9 mouse cellular contexts compared by ENCODE assay signal in the genomic region with DNA sequence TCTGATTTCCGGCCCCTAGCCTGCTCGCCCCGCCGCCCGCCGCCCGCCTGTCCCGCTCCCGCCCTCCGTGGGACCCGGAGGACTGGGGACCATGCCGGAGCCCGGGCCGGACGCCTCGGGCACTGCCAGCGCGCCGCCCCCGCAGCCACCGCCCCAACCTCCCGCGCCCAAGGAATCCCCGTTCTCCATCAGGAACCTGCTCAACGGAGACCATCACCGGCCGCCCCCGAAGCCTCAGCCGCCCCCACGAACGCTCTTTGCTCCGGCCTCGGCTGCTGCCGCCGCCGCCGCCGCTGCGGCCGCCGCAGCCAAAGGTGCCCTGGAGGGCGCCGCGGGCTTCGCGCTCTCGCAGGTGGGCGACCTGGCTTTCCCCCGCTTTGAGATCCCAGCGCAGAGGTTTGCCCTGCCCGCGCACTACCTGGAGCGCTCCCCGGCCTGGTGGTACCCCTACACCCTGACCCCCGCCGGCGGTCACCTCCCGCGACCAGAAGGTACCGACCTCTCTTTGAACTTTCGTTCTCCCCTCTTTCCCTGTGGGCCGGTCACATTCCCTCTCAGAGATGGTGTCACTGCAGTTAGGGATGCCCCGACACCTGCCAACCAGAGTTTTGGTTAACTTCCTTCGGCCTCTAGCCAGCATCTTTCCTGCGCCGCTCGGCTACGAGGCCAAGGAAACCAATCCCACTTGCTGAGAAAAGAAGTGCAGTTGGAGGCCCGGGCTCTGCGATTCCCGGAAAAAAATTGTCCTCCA. TPM values are rescaled to one million over a fixed set of nuclear protein-coding genes. Genes with fewer than 3 reads are reported as not detected.
DNase-seq lines count a peak whose midpoint lies in the region; ATAC-seq and TF ChIP-seq lines count a peak whose summit lies in the region.
"Had no signal": no experiment of that assay in that cellular context is flagged by ENCODE, and none has a peak within 500 bp of the region (broad histone marks: within the 10 kb centered on the region; RNA-seq: fewer than 3 reads in every experiment).

No protein-coding gene starts in this region.

- H3K27ac ChIP-seq in lung, embryonic 14.5 days (ENCODE audit: low read depth) = no peak overlapping the region
- no peak overlapping the region for H3K27ac ChIP-seq in forebrain, embryonic 14.5 days (ENCODE audit: low read depth, low read length)
- H3K27ac ChIP-seq in limb, embryonic 13.5 days = no peak overlapping the region

- H3K4me2 ChIP-seq in lung, embryonic 14.5 days = peak overlapping the region; percentile 68
- H3K4me2 ChIP-seq in forebrain, embryonic 14.5 days (ENCODE audit: low read length) = peak overlapping the region; percentile 53
- peak overlapping the region; percentile 68 for H3K4me2 ChIP-seq in limb, embryonic 13.5 days (replicated peaks)

- no peak for DNase-seq in lung, embryonic 14.5 days
- no peak for DNase-seq in lung, postnatal 4 days
- DNase-seq in forebrain, embryonic 14.5 days (ENCODE audit: low spot score) = no peak
- DNase-seq in splenic B cell, adult 2 months (ENCODE audit: low read depth, low spot score) = peak; percentile 20
- no peak for DNase-seq in layer of hippocampus, postnatal 10 days (ENCODE audit: low spot score in 2 of 2)
- no peak for DNase-seq in thymus, postnatal 4 days
- DNase-seq in layer of hippocampus, adult 8-10 months (ENCODE audit: low spot score in 2 of 2) = no peak

- H3K9ac ChIP-seq in lung, embryonic 14.5 days = 0 out of 2 replicates have a peak overlapping the region, but pooled peaks have one; percentile 13
- H3K9ac ChIP-seq in forebrain, embryonic 14.5 days (ENCODE audit: low read length) = no peak overlapping the region
- H3K9ac ChIP-seq in limb, embryonic 13.5 days = peak overlapping the region; percentile 51

- peaks cover 7% of the 10 kb centered on the region; the same call in 1 of the 2 replicates for H3K4me1 ChIP-seq in lung, embryonic 14.5 days (ENCODE audit: insufficient read depth)
- peaks cover 6% of the 10 kb centered on the region; the same call in 1 of the 2 replicates for H3K4me1 ChIP-seq in forebrain, embryonic 14.5 days (ENCODE audit: control insufficient read depth, insufficient read depth, low read length)
- H3K4me1 ChIP-seq in limb, embryonic 13.5 days = peaks cover 29% of the 10 kb centered on the region

- H3K27me3 ChIP-seq in lung, embryonic 14.5 days (ENCODE audit: insufficient read depth, low read length) = peaks cover 97% of the 10 kb centered on the region
- peaks cover 96% of the 10 kb centered on the region for H3K27me3 ChIP-seq in forebrain, embryonic 14.5 days (replicated peaks; ENCODE audit: control insufficient read depth, insufficient read depth, low read length)
- peaks cover 98% of the 10 kb centered on the region for H3K27me3 ChIP-seq in limb, embryonic 13.5 days
- peaks cover 11% of the 10 kb centered on the region; the same call in 1 of the 2 replicates for H3K27me3 ChIP-seq in splenic B cell, adult 2 months (ENCODE audit: control insufficient read depth, insufficient read depth, low read length, poor library complexity, severe bottlenecking)

- no peaks in the 10 kb centered on the region for H3K36me3 ChIP-seq in lung, embryonic 14.5 days (ENCODE audit: insufficient read depth)
- no peaks in the 10 kb centered on the region for H3K36me3 ChIP-seq in forebrain, embryonic 14.5 days (ENCODE audit: control insufficient read depth, insufficient read depth, low read length)
- no peaks in the 10 kb centered on the region for H3K36me3 ChIP-seq in limb, embryonic 13.5 days
- H3K36me3 ChIP-seq in splenic B cell, adult 2 months (ENCODE audit: control insufficient read depth, insufficient read depth, low read length, poor library complexity, severe bottlenecking) = no peaks in the 10 kb centered on the region

- ATAC-seq in lung, embryonic 14.5 days (ENCODE audit: insufficient read depth) = no peak
- ATAC-seq in forebrain, embryonic 14.5 days = no peak
- ATAC-seq in limb, embryonic 13.5 days (ENCODE audit: low FRiP score, low read depth) = no peak

- WGBS in lung, embryonic 14.5 days = under 1% methylated on average over 60 of the region's 71 CpGs
- 2% methylated on average over 46 of the region's 71 CpGs for WGBS in forebrain, embryonic 14.5 days
- WGBS in limb, embryonic 13.5 days = under 1% methylated on average over 63 of the region's 71 CpGs

- H3K9me3 ChIP-seq in lung, embryonic 14.5 days (ENCODE audit: low read depth, low read length) = no peaks in the 10 kb centered on the region
- no peaks in the 10 kb centered on the region for H3K9me3 ChIP-seq in forebrain, embryonic 14.5 days (replicated peaks; ENCODE audit: control insufficient read depth, low read length)
- H3K9me3 ChIP-seq in limb, embryonic 13.5 days = no peaks in the 10 kb centered on the region

- peak overlapping the region; percentile 38 for H3K4me3 ChIP-seq in lung, embryonic 14.5 days (ENCODE audit: low read depth, low read length)
- H3K4me3 ChIP-seq in forebrain, embryonic 14.5 days (ENCODE audit: low read depth, low read length) = peak overlapping the region; percentile 24
- peak overlapping the region; percentile 41 for H3K4me3 ChIP-seq in limb, embryonic 13.5 days

- no peak for TF ChIP-seq CTCF in lung, embryonic 14.5 days (IDR thresholded peaks at IDR 0.05; ENCODE audit: low read depth)

RNA-seq across cellular contexts. Expression of gene Hmx3, which starts 0.4 kb away (rescaled TPM):
- not detected in 2 replicates for polyA plus RNA-seq in lung, embryonic 14.5 days (2014; fragmentation: Nextera tagmentation; extraction: Ambion mirVana)
- polyA plus RNA-seq in forebrain, embryonic 14.5 days (2014; fragmentation: Nextera tagmentation; extraction: Ambion mirVana) = 0.49 and 0.51 TPM in 2 replicates
- not detected in 2 replicates for polyA plus RNA-seq in limb, embryonic 13.5 days (2015; fragmentation: Nextera tagmentation; extraction: Ambion mirVana)
- total RNA-seq in layer of hippocampus, postnatal 10 days (2021) = not detected
- total RNA-seq in layer of hippocampus, adult 8-10 months (2022) = not detected
- total RNA-seq: liver, adult 2 months had no signal
- polyA plus RNA-seq: liver, adult 2 months had no signal

RNA-seq across cellular contexts. Expression of gene Hmx2, which starts 5.5 kb away (rescaled TPM):
- polyA plus RNA-seq in lung, embryonic 14.5 days (2014; fragmentation: Nextera tagmentation; extraction: Ambion mirVana) = not detected in 2 replicates
- polyA plus RNA-seq in forebrain, embryonic 14.5 days (2014; fragmentation: Nextera tagmentation; extraction: Ambion mirVana) = 0.64 and 1.1 TPM in 2 replicates
- not detected in 2 replicates for polyA plus RNA-seq in limb, embryonic 13.5 days (2015; fragmentation: Nextera tagmentation; extraction: Ambion mirVana)
- not detected for total RNA-seq in layer of hippocampus, postnatal 10 days (2021)
- total RNA-seq in layer of hippocampus, adult 8-10 months (2022) = not detected
- total RNA-seq: liver, adult 2 months had no signal
- polyA plus RNA-seq: liver, adult 2 months had no signal

RNA-seq across cellular contexts. Expression of gene Bub3, which starts 17.0 kb away (rescaled TPM):
- polyA plus RNA-seq in lung, embryonic 14.5 days (2014; fragmentation: Nextera tagmentation; extraction: Ambion mirVana) = 264 and 268 TPM in 2 replicates
- 215 and 237 TPM in 2 replicates for polyA plus RNA-seq in forebrain, embryonic 14.5 days (2014; fragmentation: Nextera tagmentation; extraction: Ambion mirVana)
- 226 and 233 TPM in 2 replicates for polyA plus RNA-seq in limb, embryonic 13.5 days (2015; fragmentation: Nextera tagmentation; extraction: Ambion mirVana)
- 10 to 100 TPM; 56.4 to 57.0 TPM for total RNA-seq in layer of hippocampus, postnatal 10 days (2021)
- total RNA-seq in layer of hippocampus, adult 8-10 months (2022) = 10 to 100 TPM; 60.8 to 68.8 (median 62.0) TPM
